Mouse (Mus musculus) limb, embryonic 14.5 days (tissue): ENCODE data around the gene Med31. TPM values are rescaled to one million over a fixed set of nuclear protein-coding genes. Genes with fewer than 3 reads are reported as not detected.
"Not testable (repeated sequence)": the region's sequence is repeated elsewhere in the genome, so short reads cannot be mapped to it uniquely, and the experiment has no call there.

Experiments used
- ATAC-seq: fragments of 200-750 bp; cut with Nextera tagmentation; 2 replicates; pipeline ENCODE4 v1.8.0; 2017; ENCODE audit warnings: low read depth, moderate number of reproducible peaks, moderate TSS enrichment; ENCODE audit not compliant: low FRiP score
- DNase-seq: peaks from one replicate; pipeline ENCODE4 v3.0.0-alpha.2; 2015; ENCODE audit warnings: low spot score
- H3K27ac ChIP-seq: fragments of 300-500 bp; sonication (generic); replicated peaks from 2 replicates; pipeline ENCODE4 v1.5.1; 2014; ENCODE audit warnings: low read depth, mild to moderate bottlenecking, low read length, moderate library complexity, mixed read lengths
- H3K27me3 ChIP-seq: fragments of 300-500 bp; sonication (generic); 2 replicates; pipeline ENCODE4 v1.6.1; 2014; ENCODE audit warnings: low read length, mixed read lengths; ENCODE audit not compliant: control insufficient read depth, insufficient read depth
- H3K36me3 ChIP-seq: fragments of 300-500 bp; sonication (generic); 2 replicates; pipeline ENCODE4 v1.6.1; 2014; ENCODE audit warnings: mild to moderate bottlenecking, low read length, moderate library complexity, mixed read lengths; ENCODE audit not compliant: control insufficient read depth, insufficient read depth
- H3K4me1 ChIP-seq: fragments of 300-500 bp; sonication (generic); 2 replicates; pipeline ENCODE4 v1.6.1; 2014; ENCODE audit warnings: antibody characterized with exemption, low read length, mixed read lengths; ENCODE audit not compliant: control insufficient read depth, insufficient read depth
- H3K4me2 ChIP-seq: fragments of 300-500 bp; sonication (generic); replicated peaks from 2 replicates; pipeline ENCODE4 v1.6.1; 2014; ENCODE audit warnings: low read depth, mild to moderate bottlenecking, low read length, moderate library complexity; ENCODE audit not compliant: severe bottlenecking
- H3K4me3 ChIP-seq: fragments of 300-500 bp; sonication (generic); replicated peaks from 2 replicates; pipeline ENCODE4 v1.5.1; 2014; ENCODE audit warnings: low read length
- H3K9ac ChIP-seq: fragments of 300-500 bp; sonication (generic); 2 replicates; pipeline ENCODE4 v1.6.1; 2014; ENCODE audit warnings: mild to moderate bottlenecking, low read depth, low read length, moderate library complexity; ENCODE audit not compliant: severe bottlenecking
- H3K9me3 ChIP-seq: fragments of 300-500 bp; sonication (generic); 2 replicates; pipeline ENCODE4 v1.6.1; 2016; ENCODE audit warnings: low read length; ENCODE audit not compliant: control insufficient read depth
- POLR2A ChIP-seq: fragments of 200-500 bp; IDR thresholded peaks from 2 replicates; pipeline ENCODE4 v1.8.0; 2012; ENCODE audit warnings: inconsistent platforms, mild to moderate bottlenecking, moderate library complexity, borderline replicate concordance; ENCODE audit not compliant: insufficient read depth, insufficient read length; ENCODE audit errors: extremely low read depth
- WGBS: fragments of 180-500 bp; shearing (Covaris S2); extraction: QIAGEN DNeasy Blood & Tissue Kit; methylation state at CpG from one replicate; pipeline ENCODE4 v1.1.7; 2014; 5-methylcytosine and 5-hydroxymethylcytosine counted together
- polyA plus RNA-seq, 2 experiments: library from polyadenylated mRNA; depleted of rRNA in 1 of 2; stranded (reverse) in 1 of 2; unstranded in 1 of 2; fragments of >200 nt; fragmentation: Nextera tagmentation in 1 of 2; extraction: Ambion mirVana in 1 of 2; gene quantifications; 2 replicates each; pipeline versions ENCODE4 v1.2.1 to v1.2.3; 2012 to 2014

Gene Med31
- polyA plus RNA-seq, 2 experiments = 33.2 to 39.0 TPM

DNA sequence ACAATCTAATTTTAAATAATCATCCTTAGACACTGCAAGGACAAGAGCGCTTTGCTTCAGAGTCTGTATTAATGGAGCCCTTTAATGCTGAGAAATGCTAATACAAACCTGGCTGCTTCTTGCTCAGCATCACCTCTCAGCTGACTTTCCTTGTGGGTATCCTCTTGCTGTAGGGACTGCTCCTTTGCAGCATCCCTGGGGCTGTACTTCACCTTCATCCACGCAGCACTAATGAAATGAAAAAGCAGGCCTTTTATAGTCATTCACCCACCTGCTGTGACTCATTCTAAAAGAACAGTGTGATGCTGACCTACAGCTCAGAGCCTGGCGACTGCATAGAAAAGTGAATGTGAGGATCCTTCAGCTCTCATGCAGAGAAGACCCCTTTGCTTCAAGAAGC, 38.8 kb downstream of the Med31 start:
- H3K9ac ChIP-seq = no peak overlapping the region
- H3K36me3 ChIP-seq = peaks cover 59% of the 10 kb centered on the region
- H3K4me2 ChIP-seq = no peak overlapping the region
- no peak overlapping the region for H3K27ac ChIP-seq
- no peaks in the 10 kb centered on the region for H3K9me3 ChIP-seq
- ATAC-seq (no peak), DNase-seq (no peak)
- H3K27me3 ChIP-seq = no peaks in the 10 kb centered on the region
- no peak overlapping the region for H3K4me3 ChIP-seq
- 56% methylated on average over 3 of the region's 3 CpGs for WGBS
- H3K4me1 ChIP-seq = no peaks in the 10 kb centered on the region
- no peak for TF ChIP-seq POLR2A

DNA sequence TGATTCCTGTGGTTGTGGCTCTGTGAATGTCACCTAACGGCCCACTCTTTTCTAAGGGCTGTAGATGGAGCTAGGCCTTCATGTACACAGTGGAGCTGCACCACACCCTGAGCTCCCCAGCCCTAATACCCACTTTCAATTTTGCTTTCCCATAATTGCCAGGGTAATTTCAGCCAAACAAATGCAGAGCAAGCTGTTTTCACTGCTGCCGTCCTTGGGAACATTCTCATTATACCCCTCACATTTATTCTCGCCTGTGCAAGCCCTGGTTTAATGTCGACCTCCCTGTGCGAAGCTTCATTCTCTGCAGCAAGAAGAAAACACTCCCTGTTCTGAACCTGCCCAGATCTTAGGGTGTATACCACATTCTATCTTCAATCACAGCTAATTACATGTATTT, 39.4 kb downstream of the Med31 start:
- H3K4me2 ChIP-seq = no peak overlapping the region
- no peaks in the 10 kb centered on the region for H3K4me1 ChIP-seq
- H3K9me3 ChIP-seq = no peaks in the 10 kb centered on the region
- H3K36me3 ChIP-seq = peaks cover 55% of the 10 kb centered on the region
- WGBS = 80% methylated on average over 5 of the region's 5 CpGs
- ATAC-seq = no peak
- DNase-seq = no peak
- no peak overlapping the region for H3K4me3 ChIP-seq
- TF ChIP-seq POLR2A = no peak
- H3K27me3 ChIP-seq = no peaks in the 10 kb centered on the region
- no peak overlapping the region for H3K27ac ChIP-seq
- H3K9ac ChIP-seq = no peak overlapping the region

- H3K9me3 ChIP-seq = no peaks in the 10 kb centered on the region
- H3K4me1 ChIP-seq = no peaks in the 10 kb centered on the region
- TF ChIP-seq POLR2A = no peak
- H3K4me3 ChIP-seq = no peak overlapping the region
- DNase-seq (no peak), ATAC-seq (no peak)
- peaks cover 64% of the 10 kb centered on the region for H3K36me3 ChIP-seq
- H3K9ac ChIP-seq = no peak overlapping the region
- WGBS = 95% methylated on average over 6 of the region's 6 CpGs
- H3K27me3 ChIP-seq = no peaks in the 10 kb centered on the region
- no peak overlapping the region for H3K27ac ChIP-seq
- no peak overlapping the region for H3K4me2 ChIP-seq
These were observed 40.7 kb downstream of the Med31 start for GRCm38 (mm10) chr11:72174721-72175120.

DNA sequence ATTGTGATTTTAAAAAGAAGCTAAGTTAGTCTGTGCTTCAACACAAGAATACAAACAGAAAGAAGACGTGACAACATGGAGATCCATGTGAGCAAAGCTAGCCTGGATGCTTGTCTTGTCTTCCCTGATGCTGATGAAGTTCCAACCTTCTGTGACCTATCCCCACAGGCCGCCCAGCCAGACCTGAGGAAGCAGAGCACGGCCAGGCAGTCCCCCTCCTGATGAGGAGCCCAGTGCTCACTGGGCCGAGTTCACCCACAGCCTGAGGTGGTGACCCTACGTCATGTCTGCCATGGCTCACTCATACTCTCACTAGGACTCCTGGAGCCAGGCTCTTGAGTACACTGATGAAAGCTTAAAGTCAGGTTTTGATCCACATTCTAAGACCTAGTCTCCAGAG, 41.9 kb downstream of the Med31 start:
- Histone ChIP-seq H3K4me1 (no peaks in the 10 kb centered on the region), H3K4me3 (no peak overlapping the region), H3K4me2 (no peak overlapping the region), H3K27ac (no peak overlapping the region), H3K9me3 (no peaks in the 10 kb centered on the region), H3K9ac (no peak overlapping the region), H3K27me3 (no peaks in the 10 kb centered on the region), H3K36me3 (peaks cover 62% of the 10 kb centered on the region)
- ATAC-seq (no peak), DNase-seq (no peak)
- no peak for TF ChIP-seq POLR2A
- 93% methylated on average over 5 of the region's 5 CpGs for WGBS

DNA sequence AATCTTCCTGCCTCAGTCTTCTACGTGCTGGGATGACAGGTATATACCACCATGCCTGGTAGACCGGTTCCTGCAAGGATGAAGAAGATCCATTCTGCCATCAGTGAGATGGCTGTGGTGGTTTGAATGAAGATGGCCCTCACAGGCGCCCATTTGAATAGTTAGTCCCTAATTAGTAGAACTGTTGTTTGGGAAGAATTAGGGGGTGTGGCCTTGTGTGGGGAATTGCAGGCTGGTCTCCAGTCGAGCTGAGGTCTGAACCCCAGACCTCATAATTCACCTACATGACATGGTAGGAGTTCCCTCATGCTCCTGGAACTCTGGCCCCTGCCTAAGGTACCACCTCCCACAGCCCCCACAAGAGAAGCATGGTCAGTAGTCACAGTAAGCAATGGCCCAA, 43.5 kb downstream of the Med31 start:
- H3K27ac ChIP-seq, ATAC-seq, H3K4me2 ChIP-seq, DNase-seq, H3K4me1 ChIP-seq, H3K27me3 ChIP-seq, H3K9me3 ChIP-seq, H3K4me3 ChIP-seq, H3K9ac ChIP-seq: not testable (repeated sequence)
- 61% methylated on average over 4 of the region's 4 CpGs for WGBS
- peaks cover 62% of the 10 kb centered on the region for H3K36me3 ChIP-seq

GRCm38 (mm10) chr11:72169871-72170270, 45.5 kb downstream of the Med31 start:
- ATAC-seq (no peak), DNase-seq (no peak)
- Histone ChIP-seq H3K36me3 (peaks cover 64% of the 10 kb centered on the region), H3K4me1 (no peaks in the 10 kb centered on the region), H3K4me2 (no peak overlapping the region), H3K27me3 (no peaks in the 10 kb centered on the region), H3K27ac (no peak overlapping the region), H3K9ac (no peak overlapping the region), H3K9me3 (no peaks in the 10 kb centered on the region), H3K4me3 (no peak overlapping the region)
- no peak for TF ChIP-seq POLR2A
- WGBS = 80% methylated on average over 4 of the region's 4 CpGs
